Mouse (Mus musculus) frontal cortex, postnatal 10 days (tissue): Measurements from ENCODE around the gene Ube4b.
"Not testable (repeated sequence)": the region's sequence is repeated elsewhere in the genome, so short reads cannot be mapped to it uniquely, and the experiment has no call there.

Experiments
- DNase-seq, 2 experiments: peaks; one replicate each; pipeline ENCODE4 v3.0.0; 2022; ENCODE audit warnings: low spot score in 2 of 2, mixed read lengths in 1 of 2

The Ube4b gene

GRCm38 (mm10) chr4:149431887-149432286 is 5.3 kb upstream of the Ube4b start:
- DNase-seq: not testable (repeated sequence)

- DNase-seq: no peak
These were observed 3.0 kb upstream of the Ube4b start for GRCm38 (mm10) chr4:149429592-149429991.

- no peak for DNase-seq
These were observed 702 bp downstream of the Ube4b start for GRCm38 (mm10) chr4:149425801-149426292.

GRCm38 (mm10) chr4:149424755-149425154 is 1.8 kb downstream of the Ube4b start:
- no peak for DNase-seq

GRCm38 (mm10) chr4:149417854-149418365 is 8.6 kb downstream of the Ube4b start:
- no peak for DNase-seq

GRCm38 (mm10) chr4:149416986-149417385 is 9.6 kb downstream of the Ube4b start:
- DNase-seq: no peak

GRCm38 (mm10) chr4:149416417-149416816 is 10.1 kb downstream of the Ube4b start:
- no peak for DNase-seq

GRCm38 (mm10) chr4:149415651-149416169 is 10.8 kb downstream of the Ube4b start:
- DNase-seq: no peak

- no peak for DNase-seq
These were observed 12.3 kb downstream of the Ube4b start for GRCm38 (mm10) chr4:149414259-149414658.

GRCm38 (mm10) chr4:149409759-149410158 is 16.8 kb downstream of the Ube4b start:
- DNase-seq: no peak

- DNase-seq: no peak
These were observed 18.2 kb downstream of the Ube4b start for GRCm38 (mm10) chr4:149408331-149408730.

- DNase-seq: no peak
These were observed 19.1 kb downstream of the Ube4b start for GRCm38 (mm10) chr4:149407461-149407860.

- DNase-seq: no peak
These were observed 20.7 kb downstream of the Ube4b start for GRCm38 (mm10) chr4:149405713-149406443.

GRCm38 (mm10) chr4:149404640-149405465 is 21.7 kb downstream of the Ube4b start:
- DNase-seq: no peak

GRCm38 (mm10) chr4:149403037-149403436 is 23.5 kb downstream of the Ube4b start:
- DNase-seq: no peak

- DNase-seq: no peak
These were observed 25.0 kb downstream of the Ube4b start for GRCm38 (mm10) chr4:149401591-149401982.

- no peak for DNase-seq
These were observed 25.5 kb downstream of the Ube4b start for GRCm38 (mm10) chr4:149400878-149401590.

GRCm38 (mm10) chr4:149399331-149399910 is 27.1 kb downstream of the Ube4b start:
- DNase-seq: no peak

- DNase-seq: no peak
These were observed 28.3 kb downstream of the Ube4b start for GRCm38 (mm10) chr4:149398181-149398735.

- DNase-seq: no peak
These were observed 29.9 kb downstream of the Ube4b start for GRCm38 (mm10) chr4:149396433-149397306.
